Mouse (Mus musculus) intestine, embryonic 16.5 days (tissue): ENCODE measurements around the gene Fn1. TPM values are rescaled to one million over a fixed set of nuclear protein-coding genes. Genes with fewer than 3 reads are reported as not detected.

Source experiments
- polyA plus RNA-seq: library from polyadenylated mRNA; unstranded; fragments of >200 nt; fragmentation: Nextera tagmentation; extraction: Ambion mirVana; gene quantifications from 2 replicates; pipeline ENCODE4 v1.2.1, GENCODE M21; 2015

The Fn1 gene
- polyA plus RNA-seq, 1 experiment from 2014 or later, result 63.2 TPM

Other genes with a start within 250 kb of the Fn1 start
- gene Abca12, start 238.3 kb downstream of the Fn1 start, polyA plus RNA-seq, result not detected in 2 replicates
- gene Atic, start 96.0 kb downstream of the Fn1 start, polyA plus RNA-seq, result 60.0 and 72.1 TPM in 2 replicates